Mouse (Mus musculus): ENCODE measurements at regions not wholly inside any gene's neighbourhood (a gene's known extent, or its start where the extent isn't known, plus 50 kb on each side); places are given as distances from the start of the nearest gene placed in this dataset.

GRCm38 (mm10) chr15:74382556-74382955 is 253.6 kb downstream of the Mroh4 start:
- ATAC-seq (replicated peaks; ENCODE audit: low FRiP score, poor library complexity, severe bottlenecking): no peak

GRCm38 (mm10) chr15:74379366-74379765 is 256.8 kb downstream of the Mroh4 start:
- ATAC-seq (replicated peaks; ENCODE audit: low FRiP score, poor library complexity, severe bottlenecking): no peak

GRCm38 (mm10) chr15:74369461-74369860 is 266.7 kb downstream of the Mroh4 start:
- ATAC-seq (replicated peaks; ENCODE audit: low FRiP score, poor library complexity, severe bottlenecking): no peak

- ATAC-seq (replicated peaks; ENCODE audit: low FRiP score, poor library complexity, severe bottlenecking): no peak; the same call in 1 of the 2 replicates
These were observed 288.2 kb downstream of the Mroh4 start for GRCm38 (mm10) chr15:74347911-74348310.

GRCm38 (mm10) chr15:74343591-74343990 is 292.6 kb downstream of the Mroh4 start:
- no peak for ATAC-seq (replicated peaks; ENCODE audit: low FRiP score, poor library complexity, severe bottlenecking)

- ATAC-seq (replicated peaks; ENCODE audit: low FRiP score, poor library complexity, severe bottlenecking): no peak
These were observed 302.3 kb downstream of the Mroh4 start for GRCm38 (mm10) chr15:74333846-74334245.

GRCm38 (mm10) chr15:74330131-74330530 is 306.0 kb downstream of the Mroh4 start:
- no peak for ATAC-seq (replicated peaks; ENCODE audit: low FRiP score, poor library complexity, severe bottlenecking)

GRCm38 (mm10) chr15:74329221-74329620 is 306.9 kb downstream of the Mroh4 start:
- ATAC-seq (replicated peaks; ENCODE audit: low FRiP score, poor library complexity, severe bottlenecking): no peak

GRCm38 (mm10) chr15:74326661-74327060 is 309.5 kb downstream of the Mroh4 start:
- ATAC-seq (replicated peaks; ENCODE audit: low FRiP score, poor library complexity, severe bottlenecking): no peak

GRCm38 (mm10) chr15:74325543-74325942 is 310.6 kb downstream of the Mroh4 start:
- ATAC-seq (replicated peaks; ENCODE audit: low FRiP score, poor library complexity, severe bottlenecking): no peak

GRCm38 (mm10) chr15:74319407-74319806 is 316.7 kb downstream of the Mroh4 start:
- ATAC-seq (replicated peaks; ENCODE audit: low FRiP score, poor library complexity, severe bottlenecking): no peak

- ATAC-seq (replicated peaks; ENCODE audit: low FRiP score, poor library complexity, severe bottlenecking): no peak
These were observed 317.7 kb downstream of the Mroh4 start for GRCm38 (mm10) chr15:74318422-74318841.

GRCm38 (mm10) chr15:74311082-74311481 is 325.1 kb downstream of the Mroh4 start:
- ATAC-seq (replicated peaks; ENCODE audit: low FRiP score, poor library complexity, severe bottlenecking): no peak

- no peak for ATAC-seq (replicated peaks; ENCODE audit: low FRiP score, poor library complexity, severe bottlenecking)
These were observed 329.6 kb downstream of the Mroh4 start for GRCm38 (mm10) chr15:74306543-74306942.

- no peak for ATAC-seq (replicated peaks; ENCODE audit: low FRiP score, poor library complexity, severe bottlenecking)
These were observed 339.9 kb downstream of the Mroh4 start for GRCm38 (mm10) chr15:74296277-74296676.

- ATAC-seq (replicated peaks; ENCODE audit: low FRiP score, poor library complexity, severe bottlenecking): no peak
These were observed 341.5 kb downstream of the Mroh4 start for GRCm38 (mm10) chr15:74294691-74295090.

- no peak for ATAC-seq (replicated peaks; ENCODE audit: low FRiP score, poor library complexity, severe bottlenecking)
These were observed 342.0 kb downstream of the Mroh4 start for GRCm38 (mm10) chr15:74294109-74294508.

- no peak for ATAC-seq (replicated peaks; ENCODE audit: low FRiP score, poor library complexity, severe bottlenecking)
These were observed 348.7 kb downstream of the Mroh4 start for GRCm38 (mm10) chr15:74287492-74287891.

GRCm38 (mm10) chr15:74283172-74283534 is 353.0 kb downstream of the Mroh4 start:
- no peak for ATAC-seq (replicated peaks; ENCODE audit: low FRiP score, poor library complexity, severe bottlenecking)

GRCm38 (mm10) chr15:74282440-74283171 is 353.5 kb downstream of the Mroh4 start:
- no peak for ATAC-seq (replicated peaks; ENCODE audit: low FRiP score, poor library complexity, severe bottlenecking)

- no peak for ATAC-seq (replicated peaks; ENCODE audit: low FRiP score, poor library complexity, severe bottlenecking)
These were observed 361.7 kb downstream of the Mroh4 start for GRCm38 (mm10) chr15:74274435-74274834.

- ATAC-seq (replicated peaks; ENCODE audit: low FRiP score, poor library complexity, severe bottlenecking): no peak
These were observed 373.5 kb downstream of the Mroh4 start for GRCm38 (mm10) chr15:74262587-74263210.
